7 mouse cellular contexts compared by ENCODE assay signal in genomic region chr4:126309922-126310309, GRCm38 (mm10). TPM values are rescaled to one million over a fixed set of nuclear protein-coding genes. Genes with fewer than 3 reads are reported as not detected.
DNase-seq lines count a peak whose midpoint lies in the region; ATAC-seq lines count a peak whose summit lies in the region.

No protein-coding gene starts in this region.

- no peak overlapping the region for H3K9ac ChIP-seq in limb, embryonic 11.5 days (ENCODE audit: low read length)
- no peak overlapping the region for H3K9ac ChIP-seq in midbrain, embryonic 14.5 days (replicated peaks; ENCODE audit: low read length)

- no peak overlapping the region for H3K27ac ChIP-seq in limb, embryonic 11.5 days (replicated peaks; ENCODE audit: low read depth, low read length)
- H3K27ac ChIP-seq in midbrain, embryonic 14.5 days (replicated peaks; ENCODE audit: low read depth, low read length) = no peak overlapping the region

- 0% methylated on average over 7 of the region's 7 CpGs for WGBS in limb, embryonic 11.5 days
- WGBS in midbrain, embryonic 14.5 days = 2% methylated on average over 7 of the region's 7 CpGs

- H3K9me3 ChIP-seq in limb, embryonic 11.5 days (ENCODE audit: control insufficient read depth, low read length) = no peaks in the 10 kb centered on the region
- H3K9me3 ChIP-seq in midbrain, embryonic 14.5 days (ENCODE audit: control insufficient read depth, low read length) = peaks cover 3% of the 10 kb centered on the region

- 0 out of 2 replicates have a peak, but pooled peaks cover 1% of the 10 kb centered on the region for H3K4me1 ChIP-seq in limb, embryonic 11.5 days (ENCODE audit: control insufficient read depth, insufficient read depth, low read length)
- H3K4me1 ChIP-seq in midbrain, embryonic 14.5 days (ENCODE audit: control insufficient read depth, insufficient read depth, low read length) = no peaks in the 10 kb centered on the region

- ATAC-seq in limb, embryonic 11.5 days (ENCODE audit: insufficient number of reproducible peaks, low FRiP score, low TSS enrichment, low read depth) = peak; percentile 69
- peak; percentile 76; the same call in 1 of the 2 replicates for ATAC-seq in midbrain, embryonic 14.5 days (ENCODE audit: low FRiP score, low TSS enrichment)

- peak; percentile 92 for DNase-seq in adrenal gland, postnatal 10 days
- DNase-seq in embryo, embryonic 9.5 days (ENCODE audit: extremely low spot score) = peak; percentile 93
- DNase-seq in heart, adult 11 months = peak; percentile 97
- DNase-seq in kidney, adult 11 months = peak; percentile 79
- DNase-seq in limb, embryonic 11.5 days (ENCODE audit: low spot score) = peak; percentile 99
- peak; percentile 93 for DNase-seq in midbrain, embryonic 14.5 days
- peak; percentile 61 to 84 for DNase-seq in spleen, adult 18-20 months

- H3K4me3 ChIP-seq in limb, embryonic 11.5 days (ENCODE audit: low read depth, low read length) = peak overlapping the region; percentile 3; the same call in 1 of the 2 replicates
- peak overlapping the region; percentile 28 for H3K4me3 ChIP-seq in midbrain, embryonic 14.5 days (replicated peaks; ENCODE audit: low read depth, low read length)

- no peaks in the 10 kb centered on the region for H3K27me3 ChIP-seq in limb, embryonic 11.5 days (ENCODE audit: control insufficient read depth, insufficient read depth, low read length)
- no peaks in the 10 kb centered on the region; the same call in 1 of the 2 replicates for H3K27me3 ChIP-seq in midbrain, embryonic 14.5 days (ENCODE audit: control insufficient read depth, insufficient read depth, low read length)

- no peaks in the 10 kb centered on the region; the same call in 1 of the 2 replicates for H3K36me3 ChIP-seq in limb, embryonic 11.5 days (ENCODE audit: control insufficient read depth, insufficient read depth, low read length)
- H3K36me3 ChIP-seq in midbrain, embryonic 14.5 days (ENCODE audit: control insufficient read depth, insufficient read depth, low read length) = 0 out of 2 replicates have a peak, but pooled peaks cover 4% of the 10 kb centered on the region

- H3K4me2 ChIP-seq in limb, embryonic 11.5 days (ENCODE audit: low read depth, severe bottlenecking) = peak overlapping the region; percentile 30
- peak overlapping the region; percentile 52 for H3K4me2 ChIP-seq in midbrain, embryonic 14.5 days (ENCODE audit: low read length)

RNA-seq across cellular contexts. Expression of gene Adprhl2, which starts 11.6 kb away (rescaled TPM):
- total RNA-seq in adrenal gland, postnatal 10 days (2021) = 10 to 100 TPM; 34.0 to 34.9 TPM
- polyA plus RNA-seq in limb, embryonic 11.5 days (2014; fragmentation: Nextera tagmentation; extraction: Ambion mirVana) = 59.2 and 62.0 TPM in 2 replicates
- 64.2 and 76.6 TPM in 2 replicates for polyA plus RNA-seq in midbrain, embryonic 14.5 days (2014; fragmentation: Nextera tagmentation; extraction: Ambion mirVana)

RNA-seq across cellular contexts. Expression of gene Tekt2, which starts 15.6 kb away (rescaled TPM):
- total RNA-seq in adrenal gland, postnatal 10 days (2021) = 1 to 10 TPM in 1 of 2 experiments, under 1 TPM in 1; 0.57 to 2.8 TPM
- 2.6 and 3.1 TPM in 2 replicates for polyA plus RNA-seq in limb, embryonic 11.5 days (2014; fragmentation: Nextera tagmentation; extraction: Ambion mirVana)
- polyA plus RNA-seq in midbrain, embryonic 14.5 days (2014; fragmentation: Nextera tagmentation; extraction: Ambion mirVana) = 7.4 and 9.7 TPM in 2 replicates

RNA-seq across cellular contexts. Expression of gene Col8a2, which starts 23.3 kb away (rescaled TPM):
- 1 to 10 TPM; 5.5 to 5.6 TPM for total RNA-seq in adrenal gland, postnatal 10 days (2021)
- 1.4 and 1.5 TPM in 2 replicates for polyA plus RNA-seq in limb, embryonic 11.5 days (2014; fragmentation: Nextera tagmentation; extraction: Ambion mirVana)
- 0.57 and 1.1 TPM in 2 replicates for polyA plus RNA-seq in midbrain, embryonic 14.5 days (2014; fragmentation: Nextera tagmentation; extraction: Ambion mirVana)

RNA-seq across cellular contexts. Expression of gene Trappc3, which starts 47.8 kb away (rescaled TPM):
- total RNA-seq in adrenal gland, postnatal 10 days (2021) = 10 to 100 TPM; 73.1 to 74.8 TPM
- polyA plus RNA-seq in limb, embryonic 11.5 days (2014; fragmentation: Nextera tagmentation; extraction: Ambion mirVana) = 25.0 and 32.2 TPM in 2 replicates
- polyA plus RNA-seq in midbrain, embryonic 14.5 days (2014; fragmentation: Nextera tagmentation; extraction: Ambion mirVana) = 37.1 and 124 TPM in 2 replicates

RNA-seq across cellular contexts. Expression of gene Map7d1, which starts 53.8 kb away (rescaled TPM):
- total RNA-seq in adrenal gland, postnatal 10 days (2021) = 10 to 100 TPM; 60.4 to 72.7 TPM
- polyA plus RNA-seq in limb, embryonic 11.5 days (2014; fragmentation: Nextera tagmentation; extraction: Ambion mirVana) = 54.6 and 61.2 TPM in 2 replicates
- polyA plus RNA-seq in midbrain, embryonic 14.5 days (2014; fragmentation: Nextera tagmentation; extraction: Ambion mirVana) = 78.3 and 85.3 TPM in 2 replicates
